Mouse (Mus musculus) MEL-GATA-1-ER (cell line): Measurements from ENCODE around the gene Asb15.

Source experiments
- DNase-seq: peaks from one replicate; pipeline ENCODE4 v3.0.0-alpha.2; 2012; ENCODE audit warnings: low read depth; ENCODE audit errors: extremely low read depth

Asb15 gene

DNA sequence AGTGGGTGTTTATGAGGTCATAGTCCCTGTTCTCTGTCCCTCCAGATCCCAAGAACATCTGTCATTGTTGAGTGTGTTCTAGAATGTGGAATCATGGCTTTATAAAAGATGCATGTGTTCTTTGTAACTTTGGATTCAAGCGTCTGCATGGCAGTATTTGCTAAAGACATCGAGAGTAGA, at the start of gene Asb15:
Gene Asb15 (plus strand): TSS at position 81 of the 180 bp plus-strand sequence.
- no peak for DNase-seq

DNA sequence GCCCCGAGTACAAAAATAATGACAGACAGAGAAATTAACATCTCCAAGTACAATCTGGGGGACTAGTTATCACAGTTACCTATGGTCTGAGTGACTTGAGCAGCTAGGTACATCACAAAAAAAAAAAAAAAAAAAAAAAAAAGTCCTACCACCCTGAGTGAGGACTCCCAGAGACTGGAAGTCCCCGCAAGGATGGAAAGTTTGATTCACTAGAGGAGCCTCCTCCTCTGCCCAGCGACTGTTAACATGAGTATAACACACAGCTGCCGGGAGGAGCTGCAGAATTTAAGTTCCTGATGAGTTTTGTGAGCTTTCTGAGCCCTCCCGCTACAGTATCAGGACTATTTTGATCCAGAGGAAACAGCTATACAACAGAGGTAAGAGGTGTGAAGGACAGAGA, 41.4 kb upstream of the Asb15 start:
- DNase-seq = no peak

DNA sequence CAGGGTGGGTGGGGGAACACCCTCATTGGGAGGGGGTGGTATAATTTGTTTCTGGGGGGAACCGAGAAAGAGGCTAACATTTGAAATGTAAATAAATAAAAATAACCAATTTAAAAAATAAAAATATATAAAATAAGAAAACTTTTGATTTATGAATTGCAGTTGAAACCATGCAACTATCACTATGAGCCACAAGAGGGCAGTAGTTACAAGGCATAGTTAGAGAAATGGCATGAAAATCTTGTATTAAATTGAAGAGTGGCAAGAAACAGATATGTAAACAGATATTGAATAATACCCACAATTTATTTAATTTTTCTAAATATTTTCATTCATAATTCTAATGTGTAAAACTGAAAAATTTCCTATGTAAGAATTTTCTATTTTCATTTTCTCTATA, 37.6 kb upstream of the Asb15 start:
- DNase-seq = peak; percentile 5

DNA sequence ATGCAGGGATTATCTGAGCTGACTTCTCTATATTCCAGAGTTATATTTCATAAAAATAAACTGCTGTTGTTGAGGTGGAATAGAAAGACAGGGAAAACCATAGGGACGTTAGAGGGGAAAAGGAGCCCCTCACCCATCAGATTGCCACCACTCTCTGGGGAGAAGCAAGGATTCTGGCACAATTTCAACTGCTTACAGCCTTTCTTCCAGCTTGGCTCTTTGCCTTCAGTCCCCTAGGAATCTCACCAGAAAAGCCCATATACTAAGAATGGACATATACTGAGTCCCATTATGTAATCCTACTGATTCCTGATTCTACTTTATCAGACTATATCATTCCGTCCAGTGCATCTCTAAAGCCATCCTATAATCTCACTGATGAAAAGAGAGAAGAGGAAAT, 23.8 kb upstream of the Asb15 start:
- DNase-seq = no peak

DNA sequence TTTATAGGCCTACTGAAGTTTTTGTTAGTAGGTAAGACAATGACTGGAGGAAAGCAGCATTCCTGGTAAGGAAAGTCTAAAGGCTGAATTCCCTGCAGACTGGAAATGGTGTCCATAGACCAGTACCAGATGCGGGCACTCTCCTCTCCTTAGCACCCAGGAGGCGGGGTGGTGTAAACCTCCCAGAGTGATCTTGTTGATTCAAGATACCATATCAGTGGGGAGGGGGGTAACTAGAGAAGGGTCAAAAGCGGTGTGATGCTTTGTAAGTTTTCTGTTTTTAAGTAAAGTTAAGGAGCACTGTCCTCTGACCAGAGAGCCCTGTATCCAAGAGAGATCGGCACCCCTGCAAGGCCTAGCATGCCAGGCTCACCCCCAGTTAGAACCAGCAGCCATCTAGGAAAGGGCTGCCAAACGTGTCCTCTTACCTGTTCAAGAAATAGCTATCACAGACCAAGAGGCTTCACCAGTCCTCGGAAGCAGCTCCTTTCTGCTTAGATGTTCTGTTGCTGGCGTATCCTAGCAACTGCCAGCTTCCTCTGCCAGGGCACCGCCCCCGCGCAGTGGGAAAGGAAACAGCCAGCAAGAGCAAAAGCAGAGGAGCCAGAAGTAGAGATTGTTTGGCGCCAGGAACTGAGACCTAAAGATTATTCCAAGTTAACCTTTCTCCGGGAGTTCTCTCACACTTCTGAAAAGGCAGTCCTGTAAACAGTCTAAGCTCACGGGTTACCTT, 13.2 kb upstream of the Asb15 start, which contains the start of gene Iqub:
Gene Iqub (minus strand): TSS at position 516 of the 733 bp plus-strand sequence.
- DNase-seq = no peak

DNA sequence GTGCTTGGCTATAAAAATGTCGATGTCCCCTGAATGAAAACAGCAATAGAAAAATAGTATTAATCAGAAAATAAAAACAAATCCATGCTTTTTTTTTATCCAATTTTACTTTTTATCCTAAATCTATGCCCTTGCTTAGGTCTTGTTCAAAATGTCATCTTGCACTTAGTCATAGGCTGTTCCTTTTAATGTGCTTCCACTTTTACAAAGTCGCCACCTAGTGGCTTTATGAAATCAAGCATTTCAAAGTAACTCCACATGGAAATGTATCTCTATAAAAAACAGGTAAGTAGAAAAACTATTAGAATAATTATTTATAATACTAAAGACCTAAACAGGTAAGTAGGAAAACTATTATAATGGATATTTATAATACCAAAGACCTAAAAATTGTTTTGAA, 11.7 kb upstream of the Asb15 start:
- DNase-seq = no peak

DNA sequence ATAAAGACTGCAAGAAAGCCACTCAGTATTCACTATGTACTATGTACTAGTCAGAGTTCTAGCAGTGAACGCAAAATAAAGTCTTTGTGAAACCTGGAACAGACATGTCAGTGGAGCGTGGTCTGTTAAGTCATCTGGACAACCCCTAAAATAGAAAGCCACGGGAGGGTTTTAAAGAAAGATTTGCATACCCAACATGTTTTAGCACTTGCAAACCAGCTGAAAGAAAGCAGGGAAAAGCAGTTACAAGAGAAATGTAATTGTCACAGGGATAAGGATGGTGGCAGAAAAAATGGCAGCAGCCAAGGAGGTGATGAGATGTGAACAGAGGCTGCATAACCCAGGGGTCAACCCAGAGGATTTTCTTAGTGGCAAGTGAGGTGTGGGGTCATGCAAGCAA, 2.2 kb upstream of the Asb15 start:
- DNase-seq = no peak

DNA sequence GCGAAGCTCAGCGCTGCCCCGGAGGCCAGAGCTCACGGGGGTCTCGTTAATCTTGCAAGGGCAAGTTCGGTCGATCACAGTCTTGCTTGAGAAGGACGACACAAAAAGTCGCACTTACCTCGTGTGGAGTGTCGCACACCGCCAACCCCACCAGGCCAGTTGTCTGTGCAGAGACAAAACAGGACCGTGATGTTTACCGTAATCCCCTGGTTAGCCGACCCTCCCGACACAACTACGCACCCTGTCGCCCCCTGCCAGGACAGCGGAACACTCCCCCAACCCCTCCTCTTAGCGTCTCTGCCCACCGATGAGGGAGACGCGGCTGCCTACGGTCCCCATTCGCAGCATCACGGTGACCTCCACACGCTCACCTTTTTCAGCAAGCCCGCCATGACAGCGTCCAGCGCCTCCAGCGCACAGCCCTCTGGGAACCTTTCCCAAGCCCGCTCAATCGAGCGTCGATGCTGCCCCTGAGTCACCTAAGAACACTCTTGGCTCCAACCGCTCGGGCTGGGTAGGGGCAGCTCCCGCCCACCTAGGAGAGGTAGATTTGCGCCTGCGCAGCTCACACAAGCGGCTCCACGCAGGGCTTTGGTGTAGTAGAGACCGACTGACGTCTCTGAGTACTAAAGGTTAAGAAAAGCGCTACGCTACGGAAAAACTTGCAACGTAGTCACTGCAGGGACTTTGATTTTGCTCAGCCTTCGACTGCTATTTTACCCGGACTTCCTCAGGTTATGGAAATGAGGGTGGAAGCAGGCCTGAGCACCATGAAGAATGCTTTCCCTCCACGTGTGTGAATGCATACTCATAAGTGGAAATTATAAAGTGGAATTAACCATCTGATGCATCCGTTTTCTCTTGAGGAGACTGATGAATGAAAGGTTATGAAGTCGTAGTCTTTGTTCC, 535 bp upstream of the Asb15 start, which contains the start of gene Ndufa5:
Gene Ndufa5 (minus strand): TSS at position 859 of the 909 bp plus-strand sequence.
- DNase-seq = peak; percentile 92

DNA sequence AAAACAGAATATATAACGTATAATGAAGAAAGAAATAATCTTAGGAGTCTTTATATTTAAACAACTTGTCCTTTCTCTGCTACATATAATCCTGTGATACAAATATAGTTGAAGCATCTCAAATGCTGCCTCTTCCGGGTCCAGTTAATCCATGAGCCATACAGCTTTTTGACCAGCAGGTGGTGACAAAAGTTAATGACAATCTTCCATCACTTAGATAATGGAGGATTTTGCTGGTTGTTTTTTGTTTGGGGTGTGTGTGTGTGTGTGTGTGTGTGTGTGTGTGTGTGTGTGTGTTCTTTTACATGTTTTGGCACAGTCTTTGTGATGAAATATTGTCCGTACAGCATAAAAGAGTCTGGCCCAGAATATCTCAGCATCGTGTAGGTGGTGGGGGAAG, 2.2 kb downstream of the Asb15 start:
- DNase-seq = peak; percentile 57

DNA sequence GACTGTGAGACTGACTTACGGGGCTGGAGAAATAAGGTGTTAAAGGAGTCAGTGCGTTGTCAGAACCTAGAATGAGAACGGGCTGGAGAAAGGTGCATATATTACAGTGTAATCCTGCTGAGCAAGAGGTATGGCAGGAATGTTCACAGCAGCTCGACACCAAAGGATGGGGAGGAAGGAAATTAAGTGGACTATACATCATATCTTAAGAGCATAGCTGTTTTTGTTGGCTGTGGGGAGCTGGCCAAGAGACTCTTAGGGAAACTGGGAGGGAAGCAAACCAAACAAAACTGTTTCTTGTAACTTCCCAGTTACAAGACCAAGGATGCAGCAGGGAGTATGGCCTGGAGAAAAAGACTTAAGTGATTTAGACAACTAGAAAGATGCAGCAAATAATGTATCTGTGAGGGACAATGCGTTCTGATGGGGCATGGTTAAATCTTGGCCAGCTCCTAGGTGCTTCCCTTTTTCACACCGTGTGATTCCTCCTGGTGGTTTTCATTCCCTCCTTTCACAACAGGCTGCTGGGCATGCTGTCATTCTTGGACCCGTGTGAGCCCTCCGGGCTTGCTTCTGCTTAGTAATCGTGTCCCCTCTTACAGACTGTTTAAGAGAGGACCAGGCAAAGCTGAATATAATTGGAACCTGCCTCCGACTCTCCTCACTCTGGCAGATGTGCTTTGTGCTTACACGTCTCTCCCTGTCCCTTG, 2.9 kb downstream of the Asb15 start:
- DNase-seq = no peak

DNA sequence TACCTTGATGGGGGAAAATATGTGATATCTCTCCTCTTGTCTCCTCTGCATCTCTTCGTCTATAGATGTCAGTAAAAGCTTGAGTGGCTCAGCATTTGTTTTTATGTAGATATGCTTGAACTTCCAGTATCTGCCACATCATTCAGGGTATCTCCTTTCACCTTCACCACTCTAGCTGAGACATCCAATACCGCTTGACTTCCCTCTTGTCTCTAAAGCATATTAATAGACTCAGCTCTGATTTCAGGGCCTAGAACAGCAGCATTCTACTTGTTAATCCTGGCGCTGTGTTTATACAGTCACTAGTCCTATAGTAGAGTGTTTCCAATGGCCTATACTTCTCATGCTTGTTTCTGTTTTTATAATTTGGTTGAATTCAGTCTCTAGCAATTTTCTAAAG, 4.9 kb downstream of the Asb15 start:
- DNase-seq = no peak

DNA sequence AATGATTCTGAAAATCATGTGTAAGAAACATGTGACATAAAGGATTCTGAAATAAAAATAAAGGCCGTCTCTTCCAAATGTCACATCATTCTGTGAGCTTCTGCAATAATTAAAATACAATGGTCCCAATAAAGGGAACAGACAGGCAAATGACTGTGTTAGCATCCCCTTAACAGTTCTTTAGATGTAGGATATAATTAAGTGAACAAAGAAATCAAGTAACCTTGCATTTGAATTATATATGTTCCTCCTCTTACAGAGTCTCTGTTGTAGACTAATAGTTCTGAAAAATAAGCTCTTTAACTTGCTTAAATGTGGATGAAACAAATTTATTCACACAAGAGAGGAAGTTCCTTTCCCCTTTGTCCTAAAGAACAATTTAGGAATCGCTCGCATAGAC, 10.5 kb downstream of the Asb15 start:
- DNase-seq = no peak

DNA sequence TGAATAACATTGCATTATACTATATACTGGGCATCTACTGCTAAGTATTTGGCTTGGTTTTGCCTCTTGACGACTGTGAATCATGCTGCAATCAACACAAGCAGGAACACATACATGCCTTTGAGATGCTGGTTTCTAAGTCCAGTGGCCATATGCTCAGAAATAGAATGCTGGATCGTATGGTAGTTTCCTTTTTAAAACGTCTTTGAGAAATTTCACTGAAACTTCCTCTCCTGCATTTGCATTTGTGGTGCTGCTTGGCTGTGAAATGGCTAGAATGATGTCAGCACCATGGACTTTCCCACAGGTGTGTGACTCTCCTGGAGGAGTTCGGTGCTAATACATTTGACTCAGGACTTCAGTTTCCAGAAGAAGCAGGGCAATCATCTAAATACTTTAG, 12.2 kb downstream of the Asb15 start:
- no peak for DNase-seq

DNA sequence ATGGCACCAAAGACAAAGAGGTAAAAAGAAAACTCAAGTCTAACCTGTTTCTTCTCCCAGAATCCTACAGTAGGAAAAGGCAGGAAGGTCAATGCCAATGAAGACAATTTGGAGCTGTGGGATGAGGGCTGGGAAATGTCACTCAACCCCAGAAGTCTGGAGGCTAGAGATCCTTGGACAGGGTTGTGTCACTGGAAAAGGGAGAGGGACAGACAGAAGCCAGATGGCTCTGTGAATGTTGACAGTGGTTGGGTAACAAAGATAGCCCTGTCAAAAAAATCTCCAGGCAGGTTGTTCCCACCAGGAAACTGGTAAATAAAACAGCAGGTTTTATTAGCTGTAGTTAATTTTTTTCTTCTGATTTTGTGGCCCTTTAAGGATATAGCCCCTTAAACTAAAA, 14.4 kb downstream of the Asb15 start:
- DNase-seq = no peak

DNA sequence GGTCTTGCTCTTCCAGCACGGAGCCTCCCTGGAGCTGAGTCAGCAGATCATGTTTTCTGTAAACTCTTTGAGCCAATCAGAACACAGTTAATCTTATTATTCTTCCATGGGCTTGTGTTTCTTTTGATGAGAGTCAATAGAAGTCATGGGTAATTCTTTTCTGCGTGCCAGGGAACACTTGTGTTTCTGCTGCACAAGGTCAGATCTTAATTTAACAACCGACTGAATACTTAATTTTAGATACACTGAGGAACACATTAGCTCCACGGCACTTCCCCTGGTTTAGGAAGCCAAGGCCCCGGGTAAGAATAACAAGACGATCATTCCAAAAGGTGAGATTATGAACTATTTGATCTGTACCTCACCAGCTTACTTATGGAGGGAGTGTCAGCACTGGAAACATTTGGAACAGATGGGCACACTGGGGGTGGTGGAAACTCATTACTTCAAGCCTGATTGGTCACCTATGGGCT, 15.2 kb downstream of the Asb15 start:
- DNase-seq = no peak

DNA sequence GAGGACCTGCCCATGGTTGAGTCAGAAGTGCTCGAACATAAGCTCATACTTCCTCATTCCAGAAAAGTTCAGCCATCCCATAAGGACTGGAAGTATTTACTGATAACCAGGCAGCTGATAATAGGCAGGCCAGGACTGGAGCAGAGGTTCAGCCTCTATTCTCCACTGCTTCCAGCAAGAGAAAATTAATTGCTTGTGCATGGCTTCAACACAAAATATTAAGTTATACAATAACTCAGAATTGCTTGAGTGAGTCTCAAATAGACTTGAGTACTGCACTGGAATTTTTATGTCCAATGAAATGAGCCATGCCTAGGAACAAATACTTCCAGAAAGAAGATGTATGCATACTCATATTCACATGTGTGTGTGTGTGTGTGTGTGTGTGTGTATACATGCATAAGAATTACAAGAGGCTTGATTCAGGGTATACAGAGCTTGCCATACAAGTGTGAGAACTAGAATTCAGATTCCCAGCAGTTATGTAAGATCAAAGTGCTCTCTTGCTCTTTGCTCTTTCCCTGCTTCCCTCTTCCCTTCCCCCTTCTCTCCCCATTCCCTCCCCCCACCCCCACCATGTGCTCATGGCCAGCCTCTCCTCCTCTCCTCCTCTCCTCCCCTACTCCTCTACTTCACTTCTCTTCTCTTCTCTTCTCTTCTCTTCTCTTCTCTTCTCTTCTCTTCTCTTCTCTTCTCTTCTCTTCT, 18.9 kb downstream of the Asb15 start:
- DNase-seq = no peak

DNA sequence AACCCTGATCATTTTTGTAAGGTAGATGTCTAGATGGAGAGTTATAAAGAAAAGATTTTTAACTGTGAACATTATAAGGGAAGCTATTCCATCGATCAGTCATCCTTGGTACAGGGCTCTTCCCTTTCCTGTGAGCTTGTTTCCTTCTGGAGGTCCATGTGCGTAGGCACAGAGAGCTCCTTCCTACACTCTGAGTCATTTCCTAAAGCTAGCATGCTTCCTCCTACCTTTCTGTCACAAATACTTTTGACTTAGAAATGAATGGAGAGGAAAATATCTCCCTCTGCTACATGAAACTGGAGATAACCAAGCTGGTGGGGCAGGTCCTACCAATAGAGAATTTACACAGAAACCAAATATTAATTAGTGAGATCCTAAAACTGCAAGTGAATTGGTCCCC, 21.9 kb downstream of the Asb15 start:
- no peak for DNase-seq

DNA sequence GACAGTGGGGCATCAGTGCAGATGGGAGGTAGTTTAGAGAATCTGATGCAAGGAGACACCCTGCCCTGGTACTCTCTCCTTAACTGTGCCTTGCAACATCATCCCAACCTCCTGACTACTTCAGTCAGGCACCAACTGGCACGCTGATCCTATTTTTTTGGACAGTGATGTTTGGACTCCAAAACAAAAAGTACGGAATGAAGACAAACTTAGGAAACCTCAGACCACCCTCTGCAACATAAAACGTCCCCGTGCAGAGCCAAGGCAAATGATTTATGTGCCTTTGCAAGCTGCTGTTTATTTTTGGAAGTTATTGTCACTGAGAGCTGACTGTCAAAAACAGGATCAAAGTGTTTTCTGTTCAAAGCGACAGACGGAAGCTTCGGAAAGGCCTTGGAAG, 24.1 kb downstream of the Asb15 start:
- DNase-seq = no peak

DNA sequence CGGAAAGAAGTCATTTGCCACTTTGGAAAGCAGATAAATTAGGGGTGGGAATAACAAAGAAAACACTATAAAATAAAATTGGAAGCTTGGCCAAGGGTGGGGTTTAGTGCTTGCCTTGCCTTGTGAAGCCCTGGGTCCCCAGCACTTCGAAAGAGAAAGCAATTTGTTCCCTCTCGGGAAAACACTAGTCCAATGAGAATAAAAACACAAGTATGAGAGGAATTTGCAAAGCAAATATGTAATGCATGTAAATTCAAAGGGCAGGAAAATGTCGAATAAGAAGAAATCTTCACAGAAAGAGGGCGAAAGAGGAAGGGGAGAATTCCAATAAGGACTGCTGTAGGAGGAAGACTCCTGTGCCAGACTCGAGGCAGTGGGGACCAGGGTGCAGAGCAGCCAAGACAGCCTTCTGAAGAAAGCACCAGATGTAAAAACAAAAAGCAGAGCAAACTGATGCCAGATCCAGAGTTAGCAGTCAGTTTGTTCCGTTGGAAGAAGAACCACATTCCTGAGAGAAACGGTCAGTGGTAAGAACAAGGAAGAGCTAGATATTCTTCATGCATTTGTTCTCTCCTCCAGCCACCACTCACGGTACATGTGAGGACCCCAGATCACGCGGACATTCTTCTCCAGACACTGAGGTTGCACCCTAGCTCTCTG, 26.6 kb downstream of the Asb15 start:
- DNase-seq = no peak

DNA sequence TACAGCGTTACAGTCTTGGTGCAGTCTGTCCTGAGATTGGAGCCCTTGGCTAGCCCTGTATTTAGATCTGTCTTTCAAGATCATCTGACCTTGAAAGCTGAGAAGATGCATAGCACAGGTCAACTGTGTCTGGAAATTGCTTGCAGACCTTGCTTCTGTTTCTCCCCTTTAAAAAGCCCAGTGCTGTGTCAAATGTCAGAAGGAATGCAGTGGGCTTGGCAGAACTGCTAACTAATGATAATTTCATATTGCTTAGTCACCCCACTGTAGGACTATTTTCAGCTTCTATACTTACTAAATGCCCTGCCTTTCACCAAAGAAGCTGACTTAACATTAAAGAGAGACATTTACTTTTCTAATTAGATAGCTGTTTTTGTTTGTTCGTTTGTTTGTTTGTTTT, 27.5 kb downstream of the Asb15 start:
- no peak for DNase-seq

DNA sequence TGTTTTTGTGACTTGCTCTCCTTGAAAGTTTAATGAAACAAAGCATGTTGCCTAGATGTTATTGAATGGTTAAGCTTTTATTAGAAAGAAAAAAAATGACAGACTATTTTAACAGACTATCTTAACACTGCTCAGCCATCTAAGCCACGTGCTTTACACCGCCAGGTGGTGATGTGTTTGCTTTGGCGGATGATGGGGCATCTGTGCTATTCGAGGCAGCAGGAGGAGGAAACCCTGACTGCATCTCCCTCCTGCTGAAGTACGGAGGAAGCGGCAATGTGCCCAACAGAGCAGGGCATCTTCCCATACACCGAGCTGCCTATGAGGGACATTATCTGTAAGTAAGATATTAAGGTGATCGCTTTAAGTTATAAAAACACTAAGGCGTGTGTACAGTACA, 36.1 kb downstream of the Asb15 start:
- DNase-seq = no peak
